Mouse (Mus musculus): ENCODE results near the gene Tbcel. TPM values are rescaled to one million over a fixed set of nuclear protein-coding genes. Genes with fewer than 3 reads are reported as not detected.

The Tbcel gene
- polyA plus RNA-seq, 1 experiment from 2014 or later = 4.4 TPM

DNA sequence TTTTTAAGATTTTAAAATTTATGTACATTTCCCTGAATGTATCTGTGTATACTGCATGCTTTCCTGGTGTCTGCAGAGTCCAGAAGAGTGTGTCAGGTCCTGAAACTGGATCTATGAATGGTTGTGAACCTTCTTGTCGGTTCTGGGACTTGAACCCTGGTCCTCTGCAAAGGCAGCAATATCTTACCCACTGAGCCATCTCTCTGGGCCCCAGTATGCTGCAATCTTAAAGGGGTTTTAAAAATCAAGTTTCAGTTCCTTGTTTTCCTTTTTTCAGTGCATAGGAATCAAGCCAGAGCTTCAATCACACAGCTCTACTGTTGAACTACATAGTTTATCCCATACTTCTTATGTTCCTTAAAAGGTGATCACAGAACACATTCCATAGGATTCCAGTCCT is 24.7 kb downstream of the Tbcel start:
- WGBS = 89% methylated on average over 1 of the region's 1 CpGs
- Histone ChIP-seq H3K27me3 (no peaks in the 10 kb centered on the region), H3K9ac (no peak overlapping the region), H3K9me3 (no peaks in the 10 kb centered on the region), H3K4me2 (replicated peaks) (no peak overlapping the region), H3K36me3 (no peaks in the 10 kb centered on the region), H3K27ac (no peak overlapping the region), H3K4me1 (0 out of 2 replicates have a peak, but pooled peaks cover 4% of the 10 kb centered on the region), H3K4me3 (no peak overlapping the region)
- no peak for ATAC-seq (ENCODE audit: low FRiP score, low read depth)

DNA sequence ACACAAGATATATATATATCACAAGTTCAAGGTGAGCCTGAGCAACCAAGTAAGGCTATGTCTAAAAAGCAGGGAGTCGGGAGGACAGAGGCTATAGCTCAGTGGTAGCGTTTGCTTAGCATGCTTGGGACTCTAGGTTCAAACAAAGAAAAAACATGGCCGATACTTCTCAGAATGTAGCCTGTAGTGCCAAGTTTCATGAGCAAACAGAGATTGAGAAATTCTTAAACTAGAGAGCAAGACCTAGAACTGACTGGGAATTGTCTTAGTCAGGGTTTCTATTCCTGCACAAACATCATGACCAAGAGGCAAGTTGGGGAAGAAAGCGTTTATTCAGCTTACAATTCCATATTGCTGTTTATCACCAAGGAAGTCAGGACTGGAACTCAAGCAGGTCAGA is 31.4 kb downstream of the Tbcel start:
- no peak overlapping the region for H3K27ac ChIP-seq
- 81% methylated on average over 4 of the region's 4 CpGs for WGBS
- no peak overlapping the region for H3K4me3 ChIP-seq
- H3K9me3 ChIP-seq = no peaks in the 10 kb centered on the region
- no peak overlapping the region for H3K9ac ChIP-seq
- H3K36me3 ChIP-seq = no peaks in the 10 kb centered on the region
- H3K4me2 ChIP-seq (replicated peaks) = no peak overlapping the region
- H3K27me3 ChIP-seq = 0 out of 2 replicates have a peak, but pooled peaks cover 3% of the 10 kb centered on the region
- ATAC-seq (ENCODE audit: low FRiP score, low read depth) = no peak
- peaks cover 6% of the 10 kb centered on the region for H3K4me1 ChIP-seq

DNA sequence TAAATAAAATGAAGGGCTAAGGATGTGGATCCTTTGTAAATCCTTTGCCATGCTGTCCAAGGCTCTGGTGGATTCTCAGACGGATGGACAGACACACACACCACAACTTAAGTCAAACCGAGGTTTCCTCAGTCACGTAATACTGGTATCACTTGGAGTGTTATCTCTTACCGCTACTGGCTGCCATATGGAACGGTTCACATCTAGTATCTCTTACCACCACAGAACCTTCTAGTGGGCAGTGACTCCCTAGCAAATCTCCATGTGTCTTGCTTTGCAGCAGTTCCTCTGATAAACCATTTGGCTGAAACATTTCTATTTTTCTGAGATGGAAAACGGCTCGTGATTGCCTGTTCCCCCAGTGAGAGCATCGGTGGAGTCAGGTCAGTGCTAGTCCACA is 33.4 kb downstream of the Tbcel start:
- Histone ChIP-seq H3K9ac (no peak overlapping the region), H3K36me3 (no peaks in the 10 kb centered on the region), H3K4me1 (peaks cover 15% of the 10 kb centered on the region), H3K4me2 (replicated peaks) (no peak overlapping the region), H3K9me3 (no peaks in the 10 kb centered on the region), H3K27ac (no peak overlapping the region), H3K4me3 (no peak overlapping the region), H3K27me3 (0 out of 2 replicates have a peak, but pooled peaks cover 3% of the 10 kb centered on the region)
- 84% methylated on average over 8 of the region's 8 CpGs for whole genome bisulfite sequencing
- ATAC-seq (ENCODE audit: low FRiP score, low read depth) = no peak

- H3K27me3 ChIP-seq = 0 out of 2 replicates have a peak, but pooled peaks cover 3% of the 10 kb centered on the region
- H3K4me1 ChIP-seq = peaks cover 18% of the 10 kb centered on the region
- peak overlapping the region; percentile 56; the same call in 1 of the 2 replicates for H3K27ac ChIP-seq
- H3K4me3 ChIP-seq = peak overlapping the region; percentile 93
- H3K4me2 ChIP-seq (replicated peaks) = peak overlapping the region; percentile 86
- peak; percentile 94 for ATAC-seq (ENCODE audit: low FRiP score, low read depth)
- peak overlapping the region; percentile 91 for H3K9ac ChIP-seq
- H3K36me3 ChIP-seq = no peaks in the 10 kb centered on the region; the same call in 1 of the 2 replicates
- H3K9me3 ChIP-seq = no peaks in the 10 kb centered on the region
- WGBS = 8% methylated on average over 49 of the region's 49 CpGs
These were observed 35.5 kb downstream of the Tbcel start for GRCm38 (mm10) chr9:42471921-42472747.

- Histone ChIP-seq H3K9me3 (no peaks in the 10 kb centered on the region), H3K27me3 (0 out of 2 replicates have a peak, but pooled peaks cover 3% of the 10 kb centered on the region), H3K4me3 (peak overlapping the region; percentile 93), H3K36me3 (peaks cover 4% of the 10 kb centered on the region; the same call in 1 of the 2 replicates), H3K4me1 (peaks cover 18% of the 10 kb centered on the region), H3K9ac (peak overlapping the region; percentile 91), H3K27ac (0 out of 2 replicates have a peak overlapping the region, but pooled peaks have one; percentile 56), H3K4me2 (replicated peaks) (peak overlapping the region; percentile 86)
- no peak for ATAC-seq (ENCODE audit: low FRiP score, low read depth)
- WGBS = 51% methylated on average over 4 of the region's 4 CpGs
These were observed 36.4 kb downstream of the Tbcel start for GRCm38 (mm10) chr9:42471214-42471613.

- Histone ChIP-seq H3K27me3 (no peaks in the 10 kb centered on the region), H3K36me3 (peaks cover 4% of the 10 kb centered on the region; the same call in 1 of the 2 replicates), H3K4me1 (peaks cover 18% of the 10 kb centered on the region), H3K4me2 (replicated peaks) (no peak overlapping the region), H3K4me3 (no peak overlapping the region), H3K27ac (no peak overlapping the region), H3K9ac (no peak overlapping the region), H3K9me3 (no peaks in the 10 kb centered on the region)
- WGBS = 97% methylated on average over 15 of the region's 15 CpGs
- ATAC-seq (ENCODE audit: low FRiP score, low read depth) = no peak
These were observed 38.3 kb downstream of the Tbcel start for GRCm38 (mm10) chr9:42469323-42469722.

- H3K4me1 ChIP-seq = peaks cover 24% of the 10 kb centered on the region
- H3K4me3 ChIP-seq = no peak overlapping the region
- no peak overlapping the region for H3K4me2 ChIP-seq (replicated peaks)
- H3K27ac ChIP-seq = no peak overlapping the region
- H3K27me3 ChIP-seq = no peaks in the 10 kb centered on the region
- peaks cover 4% of the 10 kb centered on the region; the same call in 1 of the 2 replicates for H3K36me3 ChIP-seq
- no peak for ATAC-seq (ENCODE audit: low FRiP score, low read depth)
- 90% methylated on average over 5 of the region's 5 CpGs for WGBS
- H3K9me3 ChIP-seq = no peaks in the 10 kb centered on the region
- H3K9ac ChIP-seq = no peak overlapping the region
These were observed 39.2 kb downstream of the Tbcel start for GRCm38 (mm10) chr9:42468360-42468759.

DNA sequence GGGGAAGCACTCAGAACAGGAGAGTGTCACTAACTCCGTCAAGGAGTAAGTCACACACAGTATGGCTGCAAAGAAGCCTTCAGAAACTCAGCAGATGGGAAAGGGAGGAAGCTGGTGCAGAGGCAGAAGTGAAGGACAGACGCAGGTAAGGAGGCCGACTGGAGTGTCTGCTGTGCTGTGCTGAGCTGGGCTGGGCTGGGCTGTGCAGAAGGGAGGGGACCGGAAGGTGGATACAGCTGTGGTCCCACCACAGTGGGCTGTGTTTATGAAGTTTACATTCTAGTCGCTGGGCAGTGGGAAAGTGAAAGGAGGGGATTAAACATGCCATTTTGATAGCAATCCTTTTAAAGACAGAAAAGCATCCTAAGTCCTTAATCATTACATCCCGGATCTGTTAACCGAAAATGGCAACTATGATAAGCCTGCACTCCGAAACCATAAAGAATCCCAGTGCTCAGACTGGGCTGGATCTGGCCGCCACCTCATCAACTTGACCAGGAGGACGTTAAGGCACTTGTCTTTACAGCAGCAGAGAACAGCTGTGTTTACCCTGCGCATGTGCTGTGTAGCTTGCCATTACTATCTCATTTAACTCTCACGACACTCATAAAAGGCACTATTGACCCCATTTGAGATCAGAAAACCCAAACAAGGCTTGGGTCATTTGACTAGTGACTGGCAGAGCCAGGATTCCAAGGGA is 40.3 kb downstream of the Tbcel start:
- no peak overlapping the region for H3K4me2 ChIP-seq (replicated peaks)
- no peaks in the 10 kb centered on the region for H3K9me3 ChIP-seq
- WGBS = 54% methylated on average over 12 of the region's 12 CpGs
- H3K36me3 ChIP-seq = peaks cover 4% of the 10 kb centered on the region; the same call in 1 of the 2 replicates
- H3K4me1 ChIP-seq = peaks cover 24% of the 10 kb centered on the region
- H3K27ac ChIP-seq = no peak overlapping the region
- no peak for ATAC-seq (ENCODE audit: low FRiP score, low read depth)
- H3K27me3 ChIP-seq = no peaks in the 10 kb centered on the region
- no peak overlapping the region for H3K9ac ChIP-seq
- H3K4me3 ChIP-seq = no peak overlapping the region

- H3K4me2 ChIP-seq (replicated peaks) = no peak overlapping the region
- H3K9me3 ChIP-seq = no peaks in the 10 kb centered on the region
- peaks cover 4% of the 10 kb centered on the region; the same call in 1 of the 2 replicates for H3K36me3 ChIP-seq
- H3K27me3 ChIP-seq = no peaks in the 10 kb centered on the region
- 75% methylated on average over 5 of the region's 5 CpGs for WGBS
- no peak overlapping the region for H3K4me3 ChIP-seq
- ATAC-seq (ENCODE audit: low FRiP score, low read depth) = no peak
- peaks cover 30% of the 10 kb centered on the region for H3K4me1 ChIP-seq
- H3K27ac ChIP-seq = no peak overlapping the region
- no peak overlapping the region for H3K9ac ChIP-seq
These were observed 41.9 kb downstream of the Tbcel start for GRCm38 (mm10) chr9:42465661-42466091.

GRCm38 (mm10) chr9:42464181-42464580 is 43.4 kb downstream of the Tbcel start:
- H3K4me3 ChIP-seq = no peak overlapping the region
- no peak for ATAC-seq (ENCODE audit: low FRiP score, low read depth)
- H3K4me1 ChIP-seq = peaks cover 33% of the 10 kb centered on the region
- no peak overlapping the region for H3K27ac ChIP-seq
- no peak overlapping the region for H3K9ac ChIP-seq
- peaks cover 4% of the 10 kb centered on the region; the same call in 1 of the 2 replicates for H3K36me3 ChIP-seq
- H3K27me3 ChIP-seq = no peaks in the 10 kb centered on the region
- H3K4me2 ChIP-seq (replicated peaks) = no peak overlapping the region
- WGBS = 92% methylated on average over 9 of the region's 9 CpGs
- no peaks in the 10 kb centered on the region for H3K9me3 ChIP-seq

GRCm38 (mm10) chr9:42463220-42463989 is 44.2 kb downstream of the Tbcel start:
- no peaks in the 10 kb centered on the region for H3K9me3 ChIP-seq
- no peak overlapping the region for H3K27ac ChIP-seq
- no peak overlapping the region for H3K4me2 ChIP-seq (replicated peaks)
- H3K4me3 ChIP-seq = no peak overlapping the region
- H3K9ac ChIP-seq = no peak overlapping the region
- ATAC-seq (ENCODE audit: low FRiP score, low read depth) = no peak
- H3K27me3 ChIP-seq = no peaks in the 10 kb centered on the region
- H3K36me3 ChIP-seq = peaks cover 4% of the 10 kb centered on the region; the same call in 1 of the 2 replicates
- peaks cover 33% of the 10 kb centered on the region for H3K4me1 ChIP-seq
- 55% methylated on average over 8 of the region's 8 CpGs for WGBS
